Mouse (Mus musculus): ENCODE measurements around the gene Cstad. TPM values are rescaled to one million over a fixed set of nuclear protein-coding genes. Genes with fewer than 3 reads are reported as not detected.

The Cstad gene
- polyA plus RNA-seq, 1 experiment, result not detected

DNA sequence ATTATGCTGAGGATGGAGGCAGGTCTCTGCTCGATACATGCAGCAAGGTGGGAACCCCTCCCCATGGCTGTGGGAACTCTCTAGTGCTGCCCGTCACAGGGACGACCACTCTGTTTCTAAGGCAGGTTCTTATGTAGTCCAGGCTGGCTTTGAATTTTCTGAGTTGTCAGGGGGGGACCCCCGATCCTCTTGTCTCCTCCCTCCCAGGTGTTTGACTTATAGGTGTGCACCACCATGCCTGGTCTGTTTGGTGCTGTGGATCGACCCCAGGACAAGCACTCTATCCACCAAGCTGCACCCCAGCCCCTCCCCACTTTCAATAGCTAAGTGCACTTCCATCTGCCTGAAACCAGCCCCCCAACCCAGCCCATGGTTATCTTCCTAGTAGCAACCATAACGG is 1.9 kb upstream of the Cstad start:
- TF ChIP-seq CTCF (IDR thresholded peaks at IDR 0.05; ENCODE audit: extremely low read depth, insufficient read length, insufficient replicate concordance, low read depth, low read length) (no peak), POLR2A (IDR thresholded peaks at IDR 0.05; ENCODE audit: low read depth, low read length) (no peak)

DNA sequence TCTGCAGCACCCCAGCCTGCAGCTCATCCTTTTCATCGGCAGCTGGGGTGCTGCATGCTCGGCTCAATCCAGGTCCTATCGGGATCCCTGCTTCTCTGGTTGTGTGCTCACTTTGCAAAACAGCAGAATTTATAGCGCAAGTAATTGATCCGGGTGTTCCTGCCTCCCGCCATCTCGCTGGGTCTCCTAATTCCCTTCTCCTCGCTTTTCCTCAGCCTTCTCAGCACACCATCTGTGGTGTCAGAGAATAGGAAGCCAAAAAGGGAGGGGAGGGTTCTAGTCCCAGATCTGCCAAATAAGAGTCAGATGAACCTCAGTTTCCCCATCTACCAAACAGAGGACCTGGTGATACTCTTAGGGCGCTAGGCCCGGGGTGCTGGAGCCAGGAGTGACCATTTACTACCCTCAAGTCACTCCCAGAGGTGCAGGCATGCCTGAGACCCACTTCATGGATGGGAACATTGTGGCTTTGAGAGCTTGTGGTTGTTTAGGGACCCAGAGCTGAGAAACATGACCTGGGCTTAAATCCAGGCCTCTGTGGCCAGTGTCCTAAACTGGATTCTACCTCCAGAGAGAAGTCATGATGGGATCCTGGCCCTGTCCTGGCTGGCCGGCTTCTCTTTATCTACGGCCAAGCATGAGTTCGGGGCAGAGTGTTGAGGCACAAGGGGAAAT is 1.1 kb upstream of the Cstad start:
- peak overlapping the region; percentile 80 for H3K27ac ChIP-seq (ENCODE audit: insufficient read depth, low read depth, low read length)
- 83% methylated on average over 13 of the region's 13 CpGs for WGBS
- H3K27me3 ChIP-seq (ENCODE audit: control insufficient read depth, insufficient read depth, low read length), result no peaks in the 10 kb centered on the region
- no peak overlapping the region for H3K4me3 ChIP-seq (ENCODE audit: low read depth, low read length)
- TF ChIP-seq CTCF (IDR thresholded peaks at IDR 0.05; ENCODE audit: extremely low read depth, insufficient read length, insufficient replicate concordance, low read depth, low read length) (no peak), POLR2A (IDR thresholded peaks at IDR 0.05; ENCODE audit: low read depth, low read length) (no peak)
- peaks cover 10% of the 10 kb centered on the region for H3K4me1 ChIP-seq (ENCODE audit: control insufficient read depth, insufficient read depth, insufficient read length, low read length)
- no peaks in the 10 kb centered on the region for H3K36me3 ChIP-seq (ENCODE audit: control insufficient read depth, insufficient read depth, low read length)

More for the DNA sequence above, 1.9 kb upstream of the Cstad start:
- Histone ChIP-seq H3K27me3 (ENCODE audit: control insufficient read depth, insufficient read depth, low read length) (no peaks in the 10 kb centered on the region), H3K4me3 (ENCODE audit: low read depth, low read length) (no peak overlapping the region), H3K4me1 (ENCODE audit: control insufficient read depth, insufficient read depth, insufficient read length, low read length) (peaks cover 10% of the 10 kb centered on the region), H3K36me3 (ENCODE audit: control insufficient read depth, insufficient read depth, low read length) (no peaks in the 10 kb centered on the region), H3K27ac (ENCODE audit: insufficient read depth, low read depth, low read length) (no peak overlapping the region)
- WGBS, result 82% methylated on average over 6 of the region's 6 CpGs

DNA sequence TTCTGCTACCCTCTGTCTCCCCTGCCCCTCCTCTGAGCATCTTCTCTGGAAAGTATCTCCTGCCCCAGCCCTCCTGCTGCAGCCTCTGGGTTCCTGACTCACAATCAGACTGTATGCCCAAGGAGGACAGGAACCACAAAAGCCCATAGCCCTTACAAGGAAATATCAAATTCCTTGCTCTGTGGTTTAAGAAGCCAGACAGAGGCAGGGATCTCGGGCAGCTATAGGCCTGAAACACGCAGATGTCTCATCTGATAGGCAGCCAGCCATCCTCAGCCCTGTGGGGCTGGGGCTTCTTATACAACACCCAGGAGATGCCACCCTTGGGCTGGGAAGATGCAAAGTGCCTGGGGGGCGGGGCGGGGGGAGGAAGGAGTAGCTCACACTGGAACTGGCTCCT is 956 bp downstream of the Cstad start:
- 81% methylated on average over 4 of the region's 4 CpGs for WGBS
- Histone ChIP-seq H3K27ac (ENCODE audit: insufficient read depth, low read depth, low read length) (no peak overlapping the region), H3K4me1 (ENCODE audit: control insufficient read depth, insufficient read depth, insufficient read length, low read length) (peaks cover 12% of the 10 kb centered on the region), H3K36me3 (ENCODE audit: control insufficient read depth, insufficient read depth, low read length) (no peaks in the 10 kb centered on the region), H3K27me3 (ENCODE audit: control insufficient read depth, insufficient read depth, low read length) (no peaks in the 10 kb centered on the region), H3K4me3 (ENCODE audit: low read depth, low read length) (peak overlapping the region; percentile 58; the same call in 1 of the 2 replicates)
- TF ChIP-seq CTCF (IDR thresholded peaks at IDR 0.05; ENCODE audit: extremely low read depth, insufficient read length, insufficient replicate concordance, low read depth, low read length) (no peak), POLR2A (IDR thresholded peaks at IDR 0.05; ENCODE audit: low read depth, low read length) (no peak)

DNA sequence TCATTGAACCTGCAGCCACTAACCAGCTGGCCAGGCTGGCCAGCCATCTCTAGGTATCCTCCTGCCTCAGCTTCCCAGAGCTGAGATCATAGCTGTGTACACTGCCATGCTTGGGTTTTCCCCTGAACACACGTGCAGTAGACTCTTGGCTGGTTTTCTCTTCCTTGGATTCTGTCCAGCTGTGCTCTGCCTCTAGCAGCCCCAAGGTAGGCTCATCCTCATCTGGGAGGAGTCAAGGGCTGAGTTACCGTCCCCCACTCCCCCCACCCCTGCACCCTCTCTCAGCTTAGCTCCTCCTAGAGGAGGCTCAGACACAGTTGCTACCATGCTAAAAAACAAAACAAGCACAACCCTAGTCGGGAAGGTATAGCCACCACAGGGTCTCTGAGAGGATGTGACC is 4.8 kb downstream of the Cstad start:
- Histone ChIP-seq H3K27me3 (ENCODE audit: control insufficient read depth, insufficient read depth, low read length) (no peaks in the 10 kb centered on the region), H3K27ac (ENCODE audit: insufficient read depth, low read depth, low read length) (no peak overlapping the region), H3K4me1 (ENCODE audit: control insufficient read depth, insufficient read depth, insufficient read length, low read length) (peaks cover 5% of the 10 kb centered on the region), H3K36me3 (ENCODE audit: control insufficient read depth, insufficient read depth, low read length) (no peaks in the 10 kb centered on the region), H3K4me3 (ENCODE audit: low read depth, low read length) (no peak overlapping the region)
- 20% methylated on average over 3 of the region's 3 CpGs for WGBS
- TF ChIP-seq CTCF (IDR thresholded peaks at IDR 0.05; ENCODE audit: extremely low read depth, insufficient read length, insufficient replicate concordance, low read depth, low read length) (no peak), POLR2A (IDR thresholded peaks at IDR 0.05; ENCODE audit: low read depth, low read length) (no peak)

DNA sequence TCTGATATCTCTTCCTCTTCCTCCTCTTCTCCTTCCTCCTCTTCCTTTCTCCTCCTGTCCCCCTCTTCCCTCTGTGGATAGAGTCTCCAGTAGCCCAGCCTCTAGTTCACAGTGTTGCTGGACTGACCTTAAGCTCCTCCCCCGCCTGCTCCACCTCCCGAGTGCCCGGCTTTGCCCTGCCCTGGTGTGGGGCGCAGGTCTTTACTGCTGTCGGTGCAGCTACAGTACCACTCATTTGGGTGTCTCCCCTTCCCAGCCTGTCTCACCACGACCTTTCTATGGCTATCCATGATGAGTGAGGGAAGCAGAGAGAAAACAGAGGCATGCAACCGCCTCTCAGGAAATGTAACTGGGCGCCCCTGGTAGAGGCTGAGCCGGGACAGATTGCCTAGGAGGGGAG is 5.5 kb downstream of the Cstad start:
- no peaks in the 10 kb centered on the region for H3K36me3 ChIP-seq (ENCODE audit: control insufficient read depth, insufficient read depth, low read length)
- whole genome bisulfite sequencing, result 3% methylated on average over 9 of the region's 9 CpGs
- H3K27ac ChIP-seq (ENCODE audit: insufficient read depth, low read depth, low read length), result peak overlapping the region; percentile 40
- peaks cover 5% of the 10 kb centered on the region for H3K4me1 ChIP-seq (ENCODE audit: control insufficient read depth, insufficient read depth, insufficient read length, low read length)
- H3K4me3 ChIP-seq (ENCODE audit: low read depth, low read length), result peak overlapping the region; percentile 21
- TF ChIP-seq CTCF (IDR thresholded peaks at IDR 0.05; ENCODE audit: extremely low read depth, insufficient read length, insufficient replicate concordance, low read depth, low read length) (no peak), POLR2A (IDR thresholded peaks at IDR 0.05; ENCODE audit: low read depth, low read length) (no peak)
- H3K27me3 ChIP-seq (ENCODE audit: control insufficient read depth, insufficient read depth, low read length), result 0 out of 2 replicates have a peak, but pooled peaks cover 3% of the 10 kb centered on the region

DNA sequence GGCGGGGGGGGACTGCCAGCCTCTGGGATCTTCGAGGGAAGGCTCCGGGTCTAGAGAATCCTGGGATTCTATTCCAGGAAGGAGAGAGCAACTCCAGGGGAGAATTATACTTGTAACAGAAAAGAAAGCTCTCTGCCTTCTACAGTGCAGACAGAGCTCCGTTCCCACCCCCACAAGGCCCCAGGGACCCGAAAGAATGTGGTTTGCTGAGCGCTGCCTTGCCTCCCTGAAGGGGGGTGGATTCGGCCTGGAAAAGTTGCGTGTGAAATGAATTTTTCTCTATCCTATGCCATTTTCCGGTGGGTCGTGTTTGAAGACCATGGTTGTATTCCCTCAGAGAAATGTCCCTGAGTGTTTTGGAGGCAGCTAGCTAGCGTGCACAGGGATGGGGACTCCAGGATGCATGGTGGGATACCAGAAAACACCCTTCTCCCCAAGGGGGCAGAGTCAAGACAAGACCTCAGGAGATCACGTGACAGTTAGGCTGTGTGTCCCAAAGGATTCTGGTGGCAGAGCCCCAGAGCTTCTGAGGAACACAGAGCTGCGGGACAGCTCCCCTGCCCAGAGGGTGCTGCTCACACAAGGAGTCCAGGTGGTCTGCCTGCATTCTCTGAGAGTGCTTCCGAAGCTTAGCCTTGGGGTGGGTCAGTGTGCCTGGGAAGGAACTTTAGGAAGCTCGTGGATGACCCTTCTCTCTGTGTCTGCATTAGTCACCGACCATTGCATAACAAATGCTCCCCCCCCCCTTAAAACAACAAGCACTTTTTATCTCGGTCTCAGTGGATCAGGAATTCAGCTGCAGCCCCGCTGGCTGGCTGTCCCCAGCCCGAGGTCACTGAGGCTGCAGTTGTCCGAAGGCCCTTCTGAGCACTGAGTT is 6.4 kb downstream of the Cstad start:
- H3K27me3 ChIP-seq (ENCODE audit: control insufficient read depth, insufficient read depth, low read length), result 0 out of 2 replicates have a peak, but pooled peaks cover 3% of the 10 kb centered on the region
- no peak overlapping the region for H3K4me3 ChIP-seq (ENCODE audit: low read depth, low read length)
- no peaks in the 10 kb centered on the region for H3K36me3 ChIP-seq (ENCODE audit: control insufficient read depth, insufficient read depth, low read length)
- H3K27ac ChIP-seq (ENCODE audit: insufficient read depth, low read depth, low read length), result peak overlapping the region; percentile 79
- 29% methylated on average over 20 of the region's 20 CpGs for WGBS
- H3K4me1 ChIP-seq (ENCODE audit: control insufficient read depth, insufficient read depth, insufficient read length, low read length), result peaks cover 7% of the 10 kb centered on the region
- TF ChIP-seq POLR2A (IDR thresholded peaks at IDR 0.05; ENCODE audit: low read depth, low read length), result no peak

DNA sequence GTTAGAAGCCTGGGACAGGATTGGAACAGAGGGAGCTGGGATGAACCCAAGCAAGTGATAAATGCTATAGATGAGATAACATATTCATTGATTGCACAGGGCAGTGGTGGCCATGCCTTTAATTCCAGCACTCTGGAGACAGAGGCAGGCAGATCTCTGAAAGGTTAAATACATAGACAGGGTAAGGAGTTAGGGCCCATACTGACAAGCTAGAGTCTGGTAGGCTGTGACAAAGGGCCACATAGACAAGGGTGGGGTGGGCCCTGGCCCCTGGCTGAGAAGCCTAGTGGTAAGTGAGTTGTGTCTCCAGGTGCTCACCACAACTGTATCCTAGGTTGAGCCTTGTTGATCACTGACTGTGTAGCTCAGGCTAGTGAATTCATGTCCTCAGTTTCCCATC is 7.6 kb downstream of the Cstad start:
- H3K36me3 ChIP-seq (ENCODE audit: control insufficient read depth, insufficient read depth, low read length), result no peaks in the 10 kb centered on the region
- H3K4me1 ChIP-seq (ENCODE audit: control insufficient read depth, insufficient read depth, insufficient read length, low read length), result peaks cover 9% of the 10 kb centered on the region
- no peak overlapping the region for H3K27ac ChIP-seq (ENCODE audit: insufficient read depth, low read depth, low read length)
- TF ChIP-seq POLR2A (IDR thresholded peaks at IDR 0.05; ENCODE audit: low read depth, low read length) (no peak), CTCF (IDR thresholded peaks at IDR 0.05; ENCODE audit: extremely low read depth, insufficient read length, insufficient replicate concordance, low read depth, low read length) (no peak)
- H3K27me3 ChIP-seq (ENCODE audit: control insufficient read depth, insufficient read depth, low read length), result 0 out of 2 replicates have a peak, but pooled peaks cover 6% of the 10 kb centered on the region
- no peak overlapping the region for H3K4me3 ChIP-seq (ENCODE audit: low read depth, low read length)
